Mouse (Mus musculus): ENCODE measurements at regions not wholly inside any gene's neighbourhood (a gene's known extent, or its start where the extent isn't known, plus 50 kb on each side); places are given as distances from the start of the nearest gene placed in this dataset.

- TF ChIP-seq ZNF384 (IDR thresholded peaks at IDR 0.05; ENCODE audit: low read depth, low read length) (no peak), HCFC1 (IDR thresholded peaks at IDR 0.05; ENCODE audit: borderline replicate concordance, insufficient read depth, low read length) (no peak)
Measured at GRCm38 (mm10) chr3:56244370-56244769, 60.9 kb upstream of the Nbea start.

Measured in ES-E14 (cell line).